Mouse (Mus musculus): ENCODE results near the gene Rusc1. TPM values are rescaled to one million over a fixed set of nuclear protein-coding genes. Genes with fewer than 3 reads are reported as not detected.

The Rusc1 gene
- total RNA-seq, 2 experiments from 2014 or later = 14.8 to 15.7 TPM

Other genes starting within 250 kb of the Rusc1 start
- 1 to 10 TPM; 7.6 to 7.9 TPM for gene Msto1, start 179.3 kb downstream of the Rusc1 start, total RNA-seq (2021)
- 10 to 100 TPM; 23.2 to 29.5 TPM for gene Ash1l, start 142.7 kb downstream of the Rusc1 start, total RNA-seq (2021)
- gene Dap3, start 142.1 kb downstream of the Rusc1 start, total RNA-seq (2021) = 10 to 100 TPM; 62.4 to 76.1 TPM
- not detected for gene Gm43738, start 7.8 kb upstream of the Rusc1 start, total RNA-seq (2021)
- gene Fdps, start 8.6 kb upstream of the Rusc1 start, total RNA-seq (2021) = 10 to 100 TPM; 23.2 to 27.5 TPM
- gene Pklr, start 42.8 kb upstream of the Rusc1 start, total RNA-seq (2021) = not detected
- under 1 TPM; 0.49 to 0.54 TPM for gene Hcn3, start 66.9 kb upstream of the Rusc1 start, total RNA-seq (2021)
- 10 to 100 TPM; 15.0 to 16.5 TPM for gene Clk2, start 71.5 kb upstream of the Rusc1 start, total RNA-seq (2021)
- 10 to 100 TPM; 33.8 to 36.0 TPM for gene Scamp3, start 84.2 kb upstream of the Rusc1 start, total RNA-seq (2021)
- gene Fam189b, start 89.8 kb upstream of the Rusc1 start, total RNA-seq (2021) = 10 to 100 TPM; 16.1 to 17.5 TPM
- gene Gba, start 109.6 kb upstream of the Rusc1 start, total RNA-seq (2021) = 10 to 100 TPM; 18.2 to 18.6 TPM
- gene Thbs3, start 121.9 kb upstream of the Rusc1 start, total RNA-seq (2021) = 1 to 10 TPM; 6.9 to 8.0 TPM
- gene Mtx1, start 133.8 kb upstream of the Rusc1 start, total RNA-seq (2021) = 10 to 100 TPM; 40.2 to 41.0 TPM
- under 1 TPM; 0.20 TPM for gene Muc1, start 135.7 kb upstream of the Rusc1 start, total RNA-seq (2021)
- gene Krtcap2, start 152.7 kb upstream of the Rusc1 start, total RNA-seq (2021) = 10 to 100 TPM; 58.3 to 63.3 TPM
- gene Trim46, start 153.0 kb upstream of the Rusc1 start, total RNA-seq (2021) = under 1 TPM; 0.15 to 0.17 TPM
- 10 to 100 TPM; 16.6 to 23.2 TPM for gene Dpm3, start 166.0 kb upstream of the Rusc1 start, total RNA-seq (2021)
- 1 to 10 TPM; 8.3 to 9.1 TPM for gene Slc50a1, start 177.3 kb upstream of the Rusc1 start, total RNA-seq (2021)
- gene Efna1, start 187.8 kb upstream of the Rusc1 start, total RNA-seq (2021) = 10 to 100 TPM; 10.1 to 11.5 TPM
- not detected for gene Efna3, start 229.7 kb upstream of the Rusc1 start, total RNA-seq (2021)
- under 1 TPM in 1 of 2 experiments, not detected in 1; 0.15 TPM for gene Efna4, start 244.7 kb upstream of the Rusc1 start, total RNA-seq (2021)